Mouse (Mus musculus) kidney, postnatal 36 days (tissue): ENCODE measurements at regions not wholly inside any gene's neighbourhood (a gene's known extent, or its start where the extent isn't known, plus 50 kb on each side); places are given as distances from the start of the nearest gene placed in this dataset.

ENCODE experiments used
- DNase-seq, 2 experiments: peaks; one replicate each; pipeline ENCODE4 v3.0.0; 2021 to 2022; ENCODE audit warnings: mixed read lengths in 2 of 2

- no peak for DNase-seq
These were observed 164.5 kb downstream of the Gm765 start for GRCm38 (mm10) chr6:98178005-98178404.

GRCm38 (mm10) chr6:98149043-98149813, 193.3 kb downstream of the Gm765 start:
- DNase-seq = no peak

GRCm38 (mm10) chr6:98147855-98148254, 194.7 kb downstream of the Gm765 start:
- DNase-seq = no peak

- peak in 1 of 2 experiments; percentile 50 for DNase-seq
These were observed 209.6 kb downstream of the Gm765 start for GRCm38 (mm10) chr6:98132931-98133330.

- DNase-seq = no peak
These were observed 217.1 kb downstream of the Gm765 start for GRCm38 (mm10) chr6:98125434-98125833.

GRCm38 (mm10) chr6:98118355-98119150, 224.0 kb downstream of the Gm765 start:
- no peak for DNase-seq

- peak; percentile 4 to 8 for DNase-seq
These were observed 228.0 kb downstream of the Gm765 start for GRCm38 (mm10) chr6:98114327-98115134.

- peak; percentile 38 to 47 for DNase-seq
These were observed 228.8 kb downstream of the Gm765 start for GRCm38 (mm10) chr6:98113708-98114107.

GRCm38 (mm10) chr6:98112495-98113115, 229.9 kb downstream of the Gm765 start:
- no peak for DNase-seq

GRCm38 (mm10) chr6:98107123-98107522, 235.4 kb downstream of the Gm765 start:
- no peak for DNase-seq

- DNase-seq = peak; percentile 74 to 91
These were observed 237.1 kb downstream of the Gm765 start for GRCm38 (mm10) chr6:98105280-98106090.

- no peak for DNase-seq
These were observed 238.1 kb downstream of the Gm765 start for GRCm38 (mm10) chr6:98104432-98104831.

GRCm38 (mm10) chr6:98101023-98101422, 241.5 kb downstream of the Gm765 start:
- DNase-seq = no peak

GRCm38 (mm10) chr6:98099126-98099525, 243.4 kb downstream of the Gm765 start:
- DNase-seq = no peak

- DNase-seq = no peak
These were observed 247.3 kb downstream of the Gm765 start for GRCm38 (mm10) chr6:98095243-98095642.

- peak in 1 of 2 experiments; percentile 57 for DNase-seq
These were observed 253.4 kb downstream of the Gm765 start for GRCm38 (mm10) chr6:98089185-98089584.

GRCm38 (mm10) chr6:98080076-98080475, 262.5 kb downstream of the Gm765 start:
- DNase-seq = no peak
